Mouse (Mus musculus) embryonic facial prominence, embryonic 13.5 days (tissue): ENCODE measurements at regions not wholly inside any gene's neighbourhood (a gene's known extent, or its start where the extent isn't known, plus 50 kb on each side); places are given as distances from the start of the nearest gene placed in this dataset.

ENCODE experiments used
- ATAC-seq: fragments of 200-750 bp; cut with Nextera tagmentation; 2 replicates; pipeline ENCODE4 v1.8.0; 2017; ENCODE audit warnings: low read depth; ENCODE audit not compliant: insufficient number of reproducible peaks, insufficient read depth, low FRiP score, low TSS enrichment
- H3K27ac ChIP-seq: fragments of 300-500 bp; sonication (generic); 2 replicates; pipeline ENCODE4 v1.5.1; 2015; ENCODE audit warnings: moderate library complexity, mild to moderate bottlenecking, inconsistent platforms
- H3K27me3 ChIP-seq: fragments of 300-500 bp; sonication (generic); 2 replicates; pipeline ENCODE4 v1.6.1; 2015; ENCODE audit warnings: mild to moderate bottlenecking, inconsistent platforms
- H3K36me3 ChIP-seq: fragments of 300-500 bp; sonication (generic); 2 replicates; pipeline ENCODE4 v1.6.1; 2015; ENCODE audit warnings: mild to moderate bottlenecking, inconsistent platforms
- H3K4me1 ChIP-seq: fragments of 300-500 bp; sonication (generic); 2 replicates; pipeline ENCODE4 v1.6.1; 2015; ENCODE audit warnings: inconsistent platforms
- H3K4me2 ChIP-seq: fragments of 300-500 bp; sonication (generic); 2 replicates; pipeline ENCODE4 v1.6.1; 2015; ENCODE audit warnings: moderate library complexity, mild to moderate bottlenecking, inconsistent platforms
- H3K4me3 ChIP-seq: fragments of 300-500 bp; sonication (generic); 2 replicates; pipeline ENCODE4 v1.5.1; 2015; ENCODE audit warnings: mild to moderate bottlenecking, inconsistent platforms
- H3K9ac ChIP-seq: fragments of 300-500 bp; sonication (generic); 2 replicates; pipeline ENCODE4 v1.6.1; 2015; ENCODE audit warnings: mild to moderate bottlenecking, inconsistent platforms
- H3K9me3 ChIP-seq: fragments of 300-500 bp; sonication (generic); 2 replicates; pipeline ENCODE4 v1.6.1; 2016; ENCODE audit warnings: inconsistent platforms
- WGBS: fragments of 180-500 bp; shearing (Covaris S2); methylation state at CpG from one replicate; pipeline ENCODE4 v1.1.7; 2015; ENCODE audit warnings: mixed read lengths; 5-methylcytosine and 5-hydroxymethylcytosine counted together

GRCm38 (mm10) chr1:155023324-155023723 lies 76.1 kb downstream of the Ier5 start:
- H3K36me3 ChIP-seq, result no peaks in the 10 kb centered on the region
- no peak for ATAC-seq
- H3K4me1 ChIP-seq, result peaks cover 17% of the 10 kb centered on the region
- no peak overlapping the region for H3K9ac ChIP-seq
- H3K9me3 ChIP-seq, result no peaks in the 10 kb centered on the region
- no peaks in the 10 kb centered on the region for H3K27me3 ChIP-seq
- H3K27ac ChIP-seq, result no peak overlapping the region
- WGBS, result 69% methylated on average over 11 of the region's 11 CpGs
- no peak overlapping the region for H3K4me3 ChIP-seq
- H3K4me2 ChIP-seq, result no peak overlapping the region

GRCm38 (mm10) chr1:155015669-155016068 lies 83.8 kb downstream of the Ier5 start:
- no peak overlapping the region for H3K9ac ChIP-seq
- H3K4me3 ChIP-seq, result no peak overlapping the region
- WGBS, result 93% methylated on average over 3 of the region's 3 CpGs
- no peaks in the 10 kb centered on the region for H3K9me3 ChIP-seq
- H3K27ac ChIP-seq, result no peak overlapping the region
- no peak for ATAC-seq
- H3K36me3 ChIP-seq, result no peaks in the 10 kb centered on the region
- H3K4me2 ChIP-seq, result no peak overlapping the region
- peaks cover 9% of the 10 kb centered on the region for H3K4me1 ChIP-seq
- H3K27me3 ChIP-seq, result peaks cover 5% of the 10 kb centered on the region; the same call in 1 of the 2 replicates

GRCm38 (mm10) chr1:155014944-155015343 lies 84.5 kb downstream of the Ier5 start:
- Histone ChIP-seq H3K4me1 (peaks cover 9% of the 10 kb centered on the region), H3K27ac (no peak overlapping the region), H3K9ac (no peak overlapping the region), H3K9me3 (no peaks in the 10 kb centered on the region), H3K36me3 (no peaks in the 10 kb centered on the region), H3K27me3 (peaks cover 12% of the 10 kb centered on the region), H3K4me2 (no peak overlapping the region), H3K4me3 (no peak overlapping the region)
- ATAC-seq, result no peak
- 87% methylated on average over 3 of the region's 3 CpGs for WGBS

- H3K27ac ChIP-seq, result no peak overlapping the region
- 24% methylated on average over 4 of the region's 4 CpGs for WGBS
- H3K4me3 ChIP-seq, result no peak overlapping the region
- no peaks in the 10 kb centered on the region for H3K36me3 ChIP-seq
- H3K4me1 ChIP-seq, result peaks cover 9% of the 10 kb centered on the region
- H3K4me2 ChIP-seq, result no peak overlapping the region
- peaks cover 23% of the 10 kb centered on the region for H3K27me3 ChIP-seq
- no peak for ATAC-seq
- no peaks in the 10 kb centered on the region for H3K9me3 ChIP-seq
- H3K9ac ChIP-seq, result no peak overlapping the region
Observed at GRCm38 (mm10) chr1:155013784-155014183, 85.7 kb downstream of the Ier5 start.

GRCm38 (mm10) chr1:155013361-155013760 lies 86.1 kb downstream of the Ier5 start:
- Histone ChIP-seq H3K4me3 (no peak overlapping the region), H3K4me2 (no peak overlapping the region), H3K27me3 (peaks cover 25% of the 10 kb centered on the region), H3K4me1 (peaks cover 9% of the 10 kb centered on the region), H3K9me3 (no peaks in the 10 kb centered on the region), H3K36me3 (no peaks in the 10 kb centered on the region), H3K27ac (no peak overlapping the region), H3K9ac (no peak overlapping the region)
- 57% methylated on average over 4 of the region's 4 CpGs for WGBS
- ATAC-seq, result no peak

- Histone ChIP-seq H3K36me3 (no peaks in the 10 kb centered on the region), H3K27me3 (peaks cover 31% of the 10 kb centered on the region), H3K4me3 (no peak overlapping the region), H3K9ac (no peak overlapping the region), H3K27ac (0 out of 2 replicates have a peak overlapping the region, but pooled peaks have one; percentile 48), H3K9me3 (no peaks in the 10 kb centered on the region), H3K4me2 (peak overlapping the region; percentile 18; the same call in 1 of the 2 replicates), H3K4me1 (no peaks in the 10 kb centered on the region; the same call in 1 of the 2 replicates)
- peak; percentile 40; the same call in 1 of the 2 replicates for ATAC-seq
- 10% methylated on average over 16 of the region's 16 CpGs for WGBS
Observed at GRCm38 (mm10) chr1:155006539-155007486, 92.6 kb downstream of the Ier5 start.

GRCm38 (mm10) chr1:155006099-155006498 lies 93.3 kb downstream of the Ier5 start:
- Histone ChIP-seq H3K9ac (no peak overlapping the region), H3K4me1 (no peaks in the 10 kb centered on the region; the same call in 1 of the 2 replicates), H3K36me3 (no peaks in the 10 kb centered on the region), H3K27me3 (peaks cover 26% of the 10 kb centered on the region), H3K4me2 (no peak overlapping the region), H3K4me3 (no peak overlapping the region), H3K27ac (no peak overlapping the region), H3K9me3 (no peaks in the 10 kb centered on the region)
- ATAC-seq, result no peak
- 81% methylated on average over 10 of the region's 10 CpGs for WGBS

- Histone ChIP-seq H3K27ac (no peak overlapping the region), H3K4me3 (no peak overlapping the region), H3K27me3 (peaks cover 6% of the 10 kb centered on the region; the same call in 1 of the 2 replicates), H3K9ac (no peak overlapping the region), H3K36me3 (no peaks in the 10 kb centered on the region), H3K4me2 (no peak overlapping the region), H3K9me3 (no peaks in the 10 kb centered on the region), H3K4me1 (peaks cover 6% of the 10 kb centered on the region; the same call in 1 of the 2 replicates)
- no peak for ATAC-seq
Observed at GRCm38 (mm10) chr1:155000301-155000700, 99.1 kb downstream of the Ier5 start.

GRCm38 (mm10) chr1:154999501-155000131 lies 99.8 kb downstream of the Ier5 start:
- no peak for ATAC-seq
- no peak overlapping the region for H3K9ac ChIP-seq
- no peaks in the 10 kb centered on the region for H3K36me3 ChIP-seq
- 77% methylated on average over 9 of the region's 9 CpGs for WGBS
- H3K4me3 ChIP-seq, result no peak overlapping the region
- H3K4me1 ChIP-seq, result peaks cover 6% of the 10 kb centered on the region
- H3K9me3 ChIP-seq, result no peaks in the 10 kb centered on the region
- H3K4me2 ChIP-seq, result no peak overlapping the region
- no peak overlapping the region for H3K27ac ChIP-seq
- H3K27me3 ChIP-seq, result peaks cover 6% of the 10 kb centered on the region; the same call in 1 of the 2 replicates

- 0 out of 2 replicates have a peak, but pooled peaks have one; percentile 44 for ATAC-seq
- no peak overlapping the region for H3K27ac ChIP-seq
- no peak overlapping the region for H3K9ac ChIP-seq
- 50% methylated on average over 9 of the region's 9 CpGs for WGBS
- no peak overlapping the region for H3K4me2 ChIP-seq
- no peak overlapping the region for H3K4me3 ChIP-seq
- H3K36me3 ChIP-seq, result no peaks in the 10 kb centered on the region
- peaks cover 10% of the 10 kb centered on the region for H3K4me1 ChIP-seq
- no peaks in the 10 kb centered on the region for H3K27me3 ChIP-seq
- H3K9me3 ChIP-seq, result no peaks in the 10 kb centered on the region
Observed at GRCm38 (mm10) chr1:154995778-154996390, 103.6 kb downstream of the Ier5 start.

GRCm38 (mm10) chr1:154993927-154994856 lies 105.2 kb downstream of the Ier5 start:
- no peaks in the 10 kb centered on the region for H3K36me3 ChIP-seq
- 74% methylated on average over 21 of the region's 21 CpGs for WGBS
- ATAC-seq, result no peak
- H3K27ac ChIP-seq, result no peak overlapping the region
- no peaks in the 10 kb centered on the region for H3K9me3 ChIP-seq
- no peak overlapping the region for H3K4me2 ChIP-seq
- H3K27me3 ChIP-seq, result no peaks in the 10 kb centered on the region
- peaks cover 10% of the 10 kb centered on the region for H3K4me1 ChIP-seq
- no peak overlapping the region for H3K4me3 ChIP-seq
- no peak overlapping the region for H3K9ac ChIP-seq
